Mouse (Mus musculus): ENCODE measurements around the gene Cyp2w1. TPM values are rescaled to one million over a fixed set of nuclear protein-coding genes. Genes with fewer than 3 reads are reported as not detected.

Cyp2w1 gene
- polyA plus RNA-seq (2014; fragmentation: Nextera tagmentation; extraction: Ambion mirVana) = not detected in 2 replicates

DNA sequence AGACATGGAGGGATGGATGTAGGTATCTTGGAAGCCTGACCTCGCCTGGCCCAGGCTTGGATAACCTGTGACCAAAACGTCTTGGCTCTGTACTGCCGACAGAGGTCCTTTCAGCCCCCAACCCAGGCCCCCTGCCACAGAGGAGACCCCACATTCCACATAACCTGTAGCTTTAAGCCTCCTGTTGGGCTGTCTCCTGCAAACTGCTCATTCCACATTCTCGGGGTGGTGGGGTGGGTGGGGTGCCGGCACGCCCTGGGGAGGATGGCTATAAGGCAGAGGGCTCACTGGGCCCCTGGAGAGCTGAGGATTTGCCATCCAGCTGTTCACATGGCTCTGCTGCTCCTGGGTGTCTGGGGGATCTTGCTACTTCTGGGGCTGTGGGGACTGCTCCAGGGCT is at the start of gene Cyp2w1:
TSS of gene Cyp2w1 (plus strand) at position 301 of the 400 bp plus-strand sequence.
- ATAC-seq (ENCODE audit: low FRiP score, low TSS enrichment) = no peak

DNA sequence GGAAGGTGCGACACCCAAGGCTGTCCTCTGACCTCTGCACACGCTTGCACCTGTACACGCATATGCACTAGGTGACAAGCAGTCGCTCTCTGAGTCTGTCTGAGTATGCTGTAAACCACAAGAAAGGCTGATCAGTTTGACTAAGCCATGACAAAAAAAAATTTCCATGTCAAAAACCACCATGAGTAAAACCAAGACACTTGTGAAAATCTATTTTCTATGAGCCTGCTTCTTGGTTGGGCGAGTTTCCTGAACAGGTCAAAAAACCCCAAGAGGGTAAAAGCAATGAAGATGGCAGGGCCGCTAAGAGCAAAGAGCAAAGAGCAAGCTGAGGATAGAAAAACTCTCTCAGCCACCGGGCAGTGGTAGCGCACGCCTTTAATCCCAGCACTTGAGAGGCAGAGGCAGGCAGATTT is 48.8 kb upstream of the Cyp2w1 start:
- Histone ChIP-seq H3K27ac (replicated peaks; ENCODE audit: low read depth, low read length) (no peak overlapping the region), H3K9me3 (ENCODE audit: control insufficient read depth, low read length) (no peaks in the 10 kb centered on the region), H3K36me3 (ENCODE audit: control insufficient read depth, insufficient read depth, low read length) (no peaks in the 10 kb centered on the region), H3K4me3 (replicated peaks; ENCODE audit: low read depth, low read length) (no peak overlapping the region), H3K27me3 (ENCODE audit: control insufficient read depth, insufficient read depth, low read length) (no peaks in the 10 kb centered on the region), H3K9ac (replicated peaks; ENCODE audit: low read length) (no peak overlapping the region), H3K4me2 (ENCODE audit: low read length) (no peak overlapping the region), H3K4me1 (ENCODE audit: control insufficient read depth, insufficient read depth, low read length) (no peaks in the 10 kb centered on the region)
- ATAC-seq (ENCODE audit: low FRiP score, low TSS enrichment) = no peak
- WGBS = 90% methylated on average over 9 of the region's 9 CpGs
- no peak for DNase-seq

More for the DNA sequence above, at the start of gene Cyp2w1:
- Histone ChIP-seq H3K36me3 (ENCODE audit: control insufficient read depth, insufficient read depth, low read length) (no peaks in the 10 kb centered on the region), H3K4me2 (ENCODE audit: low read length) (no peak within 1 kb of the TSS), H3K9me3 (ENCODE audit: control insufficient read depth, low read length) (no peaks in the 10 kb centered on the region), H3K27me3 (ENCODE audit: control insufficient read depth, insufficient read depth, low read length) (no peaks in the 10 kb centered on the region), H3K4me3 (replicated peaks; ENCODE audit: low read depth, low read length) (no peak within 1 kb of the TSS), H3K27ac (replicated peaks; ENCODE audit: low read depth, low read length) (no peak within 1 kb of the TSS), H3K9ac (replicated peaks; ENCODE audit: low read length) (no peak within 1 kb of the TSS; the same call in 1 of the 2 replicates), H3K4me1 (ENCODE audit: control insufficient read depth, insufficient read depth, low read length) (no peaks in the 10 kb centered on the region)
- WGBS = 61% methylated on average over 6 of the region's 6 CpGs
- DNase-seq = no peak

DNA sequence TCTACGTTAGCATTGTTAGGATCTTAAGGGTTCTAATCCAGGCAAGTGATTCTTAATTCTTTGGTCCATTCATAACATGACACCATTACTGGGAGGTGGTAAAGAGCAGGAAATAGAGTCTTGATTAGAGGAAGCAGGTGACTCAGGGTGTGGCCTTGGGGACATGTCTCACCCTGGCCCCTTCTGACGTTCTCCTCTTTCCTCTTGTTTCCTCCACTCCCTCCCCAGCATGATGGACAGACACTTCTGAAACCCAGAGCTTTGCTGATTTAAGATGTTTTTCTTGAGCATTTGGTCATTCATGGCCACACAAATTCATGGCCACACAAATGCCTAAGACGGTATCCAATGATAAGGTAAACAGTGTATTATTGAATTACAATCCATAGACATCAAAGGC is 42.5 kb upstream of the Cyp2w1 start:
- no peaks in the 10 kb centered on the region for H3K9me3 ChIP-seq (ENCODE audit: control insufficient read depth, low read length)
- no peak for ATAC-seq (ENCODE audit: low FRiP score, low TSS enrichment)
- H3K27me3 ChIP-seq (ENCODE audit: control insufficient read depth, insufficient read depth, low read length) = no peaks in the 10 kb centered on the region
- H3K27ac ChIP-seq (replicated peaks; ENCODE audit: low read depth, low read length) = no peak overlapping the region
- H3K4me3 ChIP-seq (replicated peaks; ENCODE audit: low read depth, low read length) = no peak overlapping the region
- no peak overlapping the region for H3K9ac ChIP-seq (replicated peaks; ENCODE audit: low read length)
- no peak overlapping the region for H3K4me2 ChIP-seq (ENCODE audit: low read length)
- 86% methylated on average over 3 of the region's 3 CpGs for WGBS
- H3K4me1 ChIP-seq (ENCODE audit: control insufficient read depth, insufficient read depth, low read length) = no peaks in the 10 kb centered on the region
- no peak for DNase-seq
- H3K36me3 ChIP-seq (ENCODE audit: control insufficient read depth, insufficient read depth, low read length) = no peaks in the 10 kb centered on the region

DNA sequence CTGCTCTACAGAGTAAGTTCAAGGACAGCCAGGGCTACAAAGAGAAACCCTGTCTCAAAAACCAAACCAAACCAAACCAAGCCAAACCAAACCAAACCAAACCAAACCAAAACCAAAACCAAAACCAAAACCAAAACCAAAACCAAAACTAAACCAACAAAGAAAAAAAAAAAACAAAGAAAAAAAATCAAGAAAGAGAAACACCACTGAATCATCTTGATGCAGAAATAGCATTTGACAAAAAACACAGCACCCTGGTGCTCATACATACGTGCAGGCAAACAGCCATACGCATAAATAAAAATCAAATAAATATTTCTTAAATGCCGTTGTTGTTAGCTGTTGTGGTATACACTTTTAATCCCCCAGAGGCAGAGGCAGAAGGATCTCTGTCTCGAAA is 41.9 kb upstream of the Cyp2w1 start:
- no peak overlapping the region for H3K27ac ChIP-seq (replicated peaks; ENCODE audit: low read depth, low read length)
- no peaks in the 10 kb centered on the region for H3K9me3 ChIP-seq (ENCODE audit: control insufficient read depth, low read length)
- no peaks in the 10 kb centered on the region for H3K4me1 ChIP-seq (ENCODE audit: control insufficient read depth, insufficient read depth, low read length)
- ATAC-seq (ENCODE audit: low FRiP score, low TSS enrichment) (no peak), DNase-seq (no peak)
- H3K27me3 ChIP-seq (ENCODE audit: control insufficient read depth, insufficient read depth, low read length) = no peaks in the 10 kb centered on the region
- no peaks in the 10 kb centered on the region for H3K36me3 ChIP-seq (ENCODE audit: control insufficient read depth, insufficient read depth, low read length)
- 91% methylated on average over 4 of the region's 4 CpGs for WGBS
- no peak overlapping the region for H3K4me3 ChIP-seq (replicated peaks; ENCODE audit: low read depth, low read length)
- no peak overlapping the region for H3K9ac ChIP-seq (replicated peaks; ENCODE audit: low read length)
- no peak overlapping the region for H3K4me2 ChIP-seq (ENCODE audit: low read length)

DNA sequence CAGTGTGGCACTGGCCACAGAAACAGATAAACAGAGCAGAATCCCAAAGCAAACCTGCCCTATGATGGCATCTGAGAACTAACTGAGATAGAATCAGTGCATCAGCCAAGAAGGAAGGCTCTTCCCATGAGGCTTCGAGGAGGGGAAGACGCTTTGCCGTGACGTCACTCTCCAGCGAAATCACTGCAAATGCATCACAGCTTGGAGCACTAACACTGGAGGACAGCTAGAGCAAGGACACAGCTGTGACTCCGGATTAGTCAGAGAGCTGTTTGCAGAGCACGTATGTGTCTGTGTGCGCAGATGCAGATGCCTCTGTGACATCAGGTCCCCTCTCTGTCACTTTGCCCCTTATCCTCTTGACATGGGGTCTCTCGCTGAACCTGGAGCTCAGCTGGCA is 40.6 kb upstream of the Cyp2w1 start:
- Histone ChIP-seq H3K36me3 (ENCODE audit: control insufficient read depth, insufficient read depth, low read length) (no peaks in the 10 kb centered on the region), H3K9ac (replicated peaks; ENCODE audit: low read length) (no peak overlapping the region), H3K4me1 (ENCODE audit: control insufficient read depth, insufficient read depth, low read length) (no peaks in the 10 kb centered on the region), H3K9me3 (ENCODE audit: control insufficient read depth, low read length) (no peaks in the 10 kb centered on the region), H3K27me3 (ENCODE audit: control insufficient read depth, insufficient read depth, low read length) (no peaks in the 10 kb centered on the region), H3K4me3 (replicated peaks; ENCODE audit: low read depth, low read length) (no peak overlapping the region), H3K27ac (replicated peaks; ENCODE audit: low read depth, low read length) (no peak overlapping the region), H3K4me2 (ENCODE audit: low read length) (no peak overlapping the region)
- 83% methylated on average over 9 of the region's 9 CpGs for WGBS
- no peak for DNase-seq
- ATAC-seq (ENCODE audit: low FRiP score, low TSS enrichment) = no peak

DNA sequence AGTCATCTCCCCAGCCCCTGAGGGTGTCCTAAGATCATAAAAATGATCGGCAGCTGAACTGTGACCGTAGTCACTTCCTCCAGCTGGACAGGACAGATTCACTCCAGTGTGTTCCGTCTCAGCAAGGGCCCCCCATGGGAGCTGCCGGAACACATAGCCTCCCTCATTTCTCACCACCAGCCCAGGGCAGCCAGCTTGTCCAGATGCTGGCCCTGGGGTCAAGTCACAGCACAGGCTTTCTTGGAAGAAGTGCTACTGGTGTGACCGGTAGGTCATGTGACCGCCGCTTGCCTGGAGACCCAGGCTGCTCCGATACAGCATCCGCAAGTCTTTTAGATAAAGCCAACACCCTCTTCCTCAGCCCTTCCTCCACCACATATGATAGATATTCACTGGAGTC is 38.9 kb upstream of the Cyp2w1 start:
- Histone ChIP-seq H3K27me3 (ENCODE audit: control insufficient read depth, insufficient read depth, low read length) (no peaks in the 10 kb centered on the region), H3K4me2 (ENCODE audit: low read length) (no peak overlapping the region), H3K9ac (replicated peaks; ENCODE audit: low read length) (no peak overlapping the region), H3K4me3 (replicated peaks; ENCODE audit: low read depth, low read length) (no peak overlapping the region), H3K9me3 (ENCODE audit: control insufficient read depth, low read length) (no peaks in the 10 kb centered on the region), H3K4me1 (ENCODE audit: control insufficient read depth, insufficient read depth, low read length) (no peaks in the 10 kb centered on the region), H3K36me3 (ENCODE audit: control insufficient read depth, insufficient read depth, low read length) (no peaks in the 10 kb centered on the region), H3K27ac (replicated peaks; ENCODE audit: low read depth, low read length) (no peak overlapping the region)
- DNase-seq = no peak
- 88% methylated on average over 9 of the region's 9 CpGs for WGBS
- ATAC-seq (ENCODE audit: low FRiP score, low TSS enrichment) = no peak

DNA sequence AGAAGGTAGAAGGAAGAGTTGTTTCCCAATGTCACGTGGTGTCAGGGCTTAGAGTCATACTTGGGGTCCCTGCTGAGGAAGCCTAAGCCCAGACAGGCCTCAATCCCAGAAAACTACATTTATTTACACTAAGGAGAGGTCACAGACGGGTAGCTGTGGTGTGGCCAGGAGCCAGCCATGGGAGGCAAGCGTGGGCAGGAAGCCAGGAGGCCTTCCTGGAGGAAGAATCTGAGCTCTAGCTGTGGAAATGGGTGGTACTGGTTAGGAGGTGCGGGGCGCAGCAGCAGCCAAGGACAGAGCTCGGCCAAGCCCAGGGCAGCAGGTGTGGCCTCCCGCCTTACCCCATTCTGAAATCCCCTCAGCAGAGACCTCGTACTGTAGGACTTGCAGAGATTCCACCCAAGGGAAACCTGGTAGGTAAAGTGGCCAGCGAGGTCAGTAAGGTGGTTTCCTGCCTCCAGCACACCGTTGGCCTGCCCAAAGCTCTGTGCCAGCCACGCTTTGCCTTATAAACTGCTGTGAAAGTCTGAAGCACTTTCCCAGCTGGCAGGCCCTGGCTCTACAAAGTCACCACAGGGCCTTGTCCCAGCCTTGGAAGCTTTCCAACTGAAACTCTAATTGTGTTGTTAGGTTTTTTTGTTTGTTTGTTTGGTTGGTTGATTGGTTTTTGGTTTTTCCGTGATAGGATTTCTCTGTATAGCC is 37.3 kb upstream of the Cyp2w1 start:
- ATAC-seq (ENCODE audit: low FRiP score, low TSS enrichment) (no peak), DNase-seq (no peak)
- H3K4me3 ChIP-seq (replicated peaks; ENCODE audit: low read depth, low read length) = no peak overlapping the region
- H3K4me2 ChIP-seq (ENCODE audit: low read length) = no peak overlapping the region
- WGBS = 86% methylated on average over 12 of the region's 12 CpGs
- no peak overlapping the region for H3K27ac ChIP-seq (replicated peaks; ENCODE audit: low read depth, low read length)
- no peaks in the 10 kb centered on the region for H3K36me3 ChIP-seq (ENCODE audit: control insufficient read depth, insufficient read depth, low read length)
- no peaks in the 10 kb centered on the region for H3K4me1 ChIP-seq (ENCODE audit: control insufficient read depth, insufficient read depth, low read length)
- no peak overlapping the region for H3K9ac ChIP-seq (replicated peaks; ENCODE audit: low read length)
- no peaks in the 10 kb centered on the region for H3K9me3 ChIP-seq (ENCODE audit: control insufficient read depth, low read length)
- H3K27me3 ChIP-seq (ENCODE audit: control insufficient read depth, insufficient read depth, low read length) = no peaks in the 10 kb centered on the region

DNA sequence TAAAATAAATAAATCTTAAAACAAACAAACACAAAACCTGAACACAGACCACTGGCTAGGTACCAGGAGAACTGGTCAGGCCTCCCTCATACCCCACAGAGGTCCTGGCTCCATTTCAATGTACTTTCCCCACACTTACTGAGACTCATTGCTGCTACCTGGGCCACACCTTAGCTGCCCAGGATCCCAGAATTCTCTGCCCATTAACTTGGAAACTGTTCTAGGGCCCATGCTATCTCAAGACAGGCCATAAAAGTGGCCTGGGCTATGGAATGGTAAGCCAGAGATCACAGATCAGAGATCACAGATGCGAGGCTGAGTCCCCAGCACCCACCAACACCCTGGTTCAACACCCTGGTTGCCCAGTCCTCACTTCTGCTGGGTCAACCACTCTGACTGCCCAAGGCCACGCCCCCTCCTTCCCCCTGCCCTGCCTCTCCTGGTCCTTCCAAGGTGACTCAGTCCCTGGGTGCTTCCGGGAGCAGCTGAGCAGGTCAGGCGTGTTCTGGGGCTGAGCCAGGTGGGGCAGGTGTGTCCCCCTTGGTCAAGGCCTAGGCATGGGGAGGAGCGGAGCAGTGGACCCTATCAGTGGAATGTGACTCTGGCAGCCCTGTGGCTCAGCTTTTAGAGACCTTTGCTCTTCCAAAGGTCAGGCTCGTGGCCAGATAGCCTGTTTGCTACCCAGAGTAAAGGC is 35.3 kb upstream of the Cyp2w1 start:
- DNase-seq = no peak
- 83% methylated on average over 6 of the region's 6 CpGs for WGBS
- Histone ChIP-seq H3K4me1 (ENCODE audit: control insufficient read depth, insufficient read depth, low read length) (no peaks in the 10 kb centered on the region), H3K9ac (replicated peaks; ENCODE audit: low read length) (no peak overlapping the region), H3K4me3 (replicated peaks; ENCODE audit: low read depth, low read length) (no peak overlapping the region), H3K27ac (replicated peaks; ENCODE audit: low read depth, low read length) (no peak overlapping the region), H3K4me2 (ENCODE audit: low read length) (no peak overlapping the region), H3K27me3 (ENCODE audit: control insufficient read depth, insufficient read depth, low read length) (no peaks in the 10 kb centered on the region), H3K36me3 (ENCODE audit: control insufficient read depth, insufficient read depth, low read length) (no peaks in the 10 kb centered on the region), H3K9me3 (ENCODE audit: control insufficient read depth, low read length) (no peaks in the 10 kb centered on the region)
- ATAC-seq (ENCODE audit: low FRiP score, low TSS enrichment) = no peak

Measured in midbrain, embryonic 14.5 days (tissue).